Mouse (Mus musculus): ENCODE measurements around the gene Csgalnact2.

Gene Csgalnact2

GRCm38 (mm10) chr6:118134461-118134860, 4.5 kb downstream of the Csgalnact2 start:
- no peak for DNase-seq

GRCm38 (mm10) chr6:118130022-118130421, 8.9 kb downstream of the Csgalnact2 start:
- no peak for DNase-seq

- DNase-seq = peak; percentile 15
These were observed 11.0 kb downstream of the Csgalnact2 start for GRCm38 (mm10) chr6:118127827-118128487.

GRCm38 (mm10) chr6:118127198-118127597, 11.7 kb downstream of the Csgalnact2 start:
- DNase-seq = peak; percentile 33

- no peak for DNase-seq
These were observed 12.4 kb downstream of the Csgalnact2 start for GRCm38 (mm10) chr6:118126577-118126976.

GRCm38 (mm10) chr6:118122767-118123166, 16.2 kb downstream of the Csgalnact2 start:
- no peak for DNase-seq

- no peak for DNase-seq
These were observed 27.1 kb downstream of the Csgalnact2 start for GRCm38 (mm10) chr6:118111810-118112209.

GRCm38 (mm10) chr6:118099311-118099802, 39.6 kb downstream of the Csgalnact2 start:
- peak; percentile 24 for DNase-seq

GRCm38 (mm10) chr6:118097765-118098365, 41.1 kb downstream of the Csgalnact2 start:
- peak; percentile 58 for DNase-seq

- DNase-seq = no peak
These were observed 48.1 kb downstream of the Csgalnact2 start for GRCm38 (mm10) chr6:118090827-118091226.

GRCm38 (mm10) chr6:118088750-118089440, 50.0 kb downstream of the Csgalnact2 start:
- DNase-seq = no peak

- DNase-seq = no peak
These were observed 51.0 kb downstream of the Csgalnact2 start for GRCm38 (mm10) chr6:118087955-118088354.

GRCm38 (mm10) chr6:118084596-118084995, 54.3 kb downstream of the Csgalnact2 start:
- no peak for DNase-seq

GRCm38 (mm10) chr6:118083608-118084007, 55.3 kb downstream of the Csgalnact2 start:
- DNase-seq = no peak

GRCm38 (mm10) chr6:118082384-118082783, 56.6 kb downstream of the Csgalnact2 start:
- no peak for DNase-seq

GRCm38 (mm10) chr6:118080711-118081110, 58.2 kb downstream of the Csgalnact2 start:
- DNase-seq = no peak

GRCm38 (mm10) chr6:118079762-118080465, 59.0 kb downstream of the Csgalnact2 start:
- DNase-seq = no peak

- DNase-seq = no peak
These were observed 59.6 kb downstream of the Csgalnact2 start for GRCm38 (mm10) chr6:118079292-118079691.

- DNase-seq = no peak
These were observed 60.2 kb downstream of the Csgalnact2 start for GRCm38 (mm10) chr6:118078751-118079150.

- DNase-seq = no peak
These were observed 61.5 kb downstream of the Csgalnact2 start for GRCm38 (mm10) chr6:118077421-118077820.

GRCm38 (mm10) chr6:118076748-118077147, 62.2 kb downstream of the Csgalnact2 start:
- DNase-seq = no peak

GRCm38 (mm10) chr6:118076256-118076655, 62.7 kb downstream of the Csgalnact2 start:
- no peak for DNase-seq

GRCm38 (mm10) chr6:118074151-118074550, 64.8 kb downstream of the Csgalnact2 start:
- DNase-seq = no peak
